16 mouse cellular contexts compared by ENCODE assay signal in the genomic region with DNA sequence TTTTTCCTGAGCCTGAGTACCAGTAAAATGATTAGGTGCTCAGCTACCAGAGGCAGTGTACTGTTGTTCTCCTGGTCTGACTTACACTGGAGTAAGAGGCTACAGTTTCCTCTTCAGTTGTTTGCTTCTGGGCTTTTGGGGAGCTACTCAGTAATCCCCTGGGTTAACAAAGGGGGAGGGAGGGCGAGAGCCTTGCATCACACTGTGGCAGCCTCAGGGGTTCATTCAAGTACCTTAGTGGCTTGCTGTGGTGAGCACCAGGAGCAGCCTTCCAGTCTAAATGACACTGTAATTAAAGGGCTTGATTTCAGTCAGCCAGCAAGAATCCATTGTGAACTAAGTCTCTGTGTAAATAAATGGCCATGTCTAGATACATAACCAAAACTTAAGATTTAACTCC.
A peak's percentile ranks its signal among the peaks of the same experiment; 100 is the strongest.
DNase-seq lines count a peak whose midpoint lies in the region; ATAC-seq lines count a peak whose summit lies in the region.
"Had no signal": no experiment of that assay in that cellular context is flagged by ENCODE, and none has a peak within 500 bp of the region (broad histone marks: within the 10 kb centered on the region; RNA-seq: fewer than 3 reads in every experiment).

No protein-coding gene starts in this region.

- DNase-seq in hindbrain, embryonic 14.5 days (ENCODE audit: low spot score) = no peak
- peak; percentile 49 for DNase-seq in retina, postnatal 1 day
- no peak for DNase-seq in retina, embryonic 14.5 days (ENCODE audit: low spot score)
- peak; percentile 31 for DNase-seq in fat pad, adult 2 months (ENCODE audit: extremely low read depth, low read depth, low spot score)
- DNase-seq in heart, postnatal 14 days = no peak
- DNase-seq: adrenal gland, postnatal 25 days; cerebellum, postnatal 14 days; lung, postnatal 10 days had no signal

- no peaks in the 10 kb centered on the region for H3K36me3 ChIP-seq in hindbrain, embryonic 13.5 days
- H3K36me3 ChIP-seq in hindbrain, embryonic 14.5 days (replicated peaks; ENCODE audit: control insufficient read depth, insufficient read depth) = no peaks in the 10 kb centered on the region
- H3K36me3 ChIP-seq: G1E; heart, embryonic 13.5 days; hindbrain, embryonic 10.5 days; neural tube, embryonic 12.5 days had no signal

- peaks cover 14% of the 10 kb centered on the region for H3K4me1 ChIP-seq in hindbrain, embryonic 13.5 days (replicated peaks)
- H3K4me1 ChIP-seq in hindbrain, embryonic 14.5 days (replicated peaks; ENCODE audit: control insufficient read depth, insufficient read depth, low read length) = peaks cover 4% of the 10 kb centered on the region; the same call in 1 of the 2 replicates
- H3K4me1 ChIP-seq: heart, embryonic 13.5 days; neural tube, embryonic 12.5 days had no signal

- H3K4me3 ChIP-seq in hindbrain, embryonic 13.5 days = no peak overlapping the region
- H3K4me3 ChIP-seq in hindbrain, embryonic 14.5 days (replicated peaks; ENCODE audit: low read length) = no peak overlapping the region
- H3K4me3 ChIP-seq: heart, embryonic 13.5 days; hindbrain, embryonic 10.5 days; neural tube, embryonic 12.5 days had no signal

- H3K9me3 ChIP-seq in hindbrain, embryonic 13.5 days = no peaks in the 10 kb centered on the region
- no peaks in the 10 kb centered on the region for H3K9me3 ChIP-seq in hindbrain, embryonic 14.5 days (ENCODE audit: control insufficient read depth, low read length)
- H3K9me3 ChIP-seq: heart, embryonic 13.5 days; hindbrain, embryonic 10.5 days; neural tube, embryonic 12.5 days had no signal

- no peak overlapping the region for H3K9ac ChIP-seq in hindbrain, embryonic 13.5 days
- H3K9ac ChIP-seq in hindbrain, embryonic 14.5 days = no peak overlapping the region
- H3K9ac ChIP-seq: heart, embryonic 13.5 days; liver, embryonic 14.5 days; neural tube, embryonic 12.5 days had no signal

- no peaks in the 10 kb centered on the region for H3K27me3 ChIP-seq in hindbrain, embryonic 13.5 days
- H3K27me3 ChIP-seq in hindbrain, embryonic 14.5 days (ENCODE audit: control insufficient read depth, insufficient read depth, low read length) = no peaks in the 10 kb centered on the region
- H3K27me3 ChIP-seq: heart, embryonic 13.5 days; neural tube, embryonic 12.5 days had no signal

- WGBS in hindbrain, embryonic 13.5 days = 32% methylated on average over 1 of the region's 1 CpGs
- 33% methylated on average over 1 of the region's 1 CpGs for WGBS in hindbrain, embryonic 14.5 days

- H3K4me2 ChIP-seq in hindbrain, embryonic 13.5 days = no peak overlapping the region
- H3K4me2 ChIP-seq in hindbrain, embryonic 14.5 days (replicated peaks) = no peak overlapping the region
- H3K4me2 ChIP-seq: heart, embryonic 13.5 days; neural tube, embryonic 12.5 days had no signal

- ATAC-seq in hindbrain, embryonic 13.5 days (ENCODE audit: low FRiP score) = 0 out of 2 replicates have a peak, but pooled peaks have one; percentile 43
- no peak for ATAC-seq in hindbrain, embryonic 14.5 days (ENCODE audit: low FRiP score)
- no peak for ATAC-seq in erythroblast, adult 5-6 weeks (replicated peaks; ENCODE audit: low FRiP score, poor library complexity, severe bottlenecking)
- ATAC-seq: intestine, postnatal 0 days had no signal

- intact Hi-C loops in heart, postnatal 14 days (cut with DNase I) = no loop called here

- peak overlapping the region; percentile 52 for H3K27ac ChIP-seq in hindbrain, embryonic 13.5 days
- no peak overlapping the region for H3K27ac ChIP-seq in hindbrain, embryonic 14.5 days
- H3K27ac ChIP-seq: heart, embryonic 13.5 days; hindbrain, embryonic 10.5 days; liver, embryonic 14.5 days; neural tube, embryonic 12.5 days had no signal

Comparison
In these comparisons a context has a peak if more than half of its experiments do, and no peak if none do; other contexts are left out.
1. DNase-seq: peak in retina, postnatal 1 day (single experiment) and fat pad, adult 2 months (single experiment); none in hindbrain, embryonic 14.5 days (single experiment), retina, embryonic 14.5 days (single experiment) and heart, postnatal 14 days (0 of 2).